Mouse (Mus musculus): ENCODE results near the gene Coq2. TPM values are rescaled to one million over a fixed set of nuclear protein-coding genes. Genes with fewer than 3 reads are reported as not detected.
A peak's percentile ranks its signal among the peaks of the same experiment; 100 is the strongest.

The Coq2 gene
- total RNA-seq (2021): 10 to 100 TPM; 62.4 to 63.6 TPM

DNA sequence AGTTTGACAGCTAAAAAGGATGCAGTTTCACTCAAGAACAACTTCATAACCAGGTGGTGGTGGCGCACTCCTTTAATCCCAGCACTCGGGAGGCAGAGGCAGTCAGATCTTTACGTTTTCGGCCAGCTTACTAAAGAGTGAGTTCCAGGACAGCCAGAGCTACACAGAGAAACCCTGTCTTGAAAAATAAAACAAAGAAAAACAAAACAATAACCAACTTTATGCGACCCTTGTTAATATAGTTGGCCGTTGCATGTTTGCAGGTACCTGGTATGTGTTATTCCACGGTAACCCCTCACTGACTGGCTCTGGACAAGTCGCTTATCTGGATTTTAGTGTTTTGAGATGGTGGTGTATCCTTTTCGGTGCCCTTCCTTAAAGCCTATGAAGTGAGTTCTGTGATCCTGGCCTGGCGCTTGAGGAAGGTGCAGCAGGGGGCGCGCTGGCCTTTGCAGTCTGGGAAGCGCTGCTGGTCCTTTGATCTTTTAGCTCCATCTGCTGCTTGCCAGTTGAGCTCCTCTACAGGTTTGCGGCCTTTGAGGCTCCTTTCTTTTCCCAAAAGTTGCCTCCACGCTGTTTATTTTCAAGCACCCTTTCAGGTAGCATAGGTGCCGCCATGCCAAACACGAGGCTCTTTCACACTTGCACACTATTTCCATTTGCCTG is at the start of gene Coq2:
Coq2 (minus strand) TSS at position 430 of the 666 bp plus-strand sequence.
- DNase-seq: peak; percentile 83

DNA sequence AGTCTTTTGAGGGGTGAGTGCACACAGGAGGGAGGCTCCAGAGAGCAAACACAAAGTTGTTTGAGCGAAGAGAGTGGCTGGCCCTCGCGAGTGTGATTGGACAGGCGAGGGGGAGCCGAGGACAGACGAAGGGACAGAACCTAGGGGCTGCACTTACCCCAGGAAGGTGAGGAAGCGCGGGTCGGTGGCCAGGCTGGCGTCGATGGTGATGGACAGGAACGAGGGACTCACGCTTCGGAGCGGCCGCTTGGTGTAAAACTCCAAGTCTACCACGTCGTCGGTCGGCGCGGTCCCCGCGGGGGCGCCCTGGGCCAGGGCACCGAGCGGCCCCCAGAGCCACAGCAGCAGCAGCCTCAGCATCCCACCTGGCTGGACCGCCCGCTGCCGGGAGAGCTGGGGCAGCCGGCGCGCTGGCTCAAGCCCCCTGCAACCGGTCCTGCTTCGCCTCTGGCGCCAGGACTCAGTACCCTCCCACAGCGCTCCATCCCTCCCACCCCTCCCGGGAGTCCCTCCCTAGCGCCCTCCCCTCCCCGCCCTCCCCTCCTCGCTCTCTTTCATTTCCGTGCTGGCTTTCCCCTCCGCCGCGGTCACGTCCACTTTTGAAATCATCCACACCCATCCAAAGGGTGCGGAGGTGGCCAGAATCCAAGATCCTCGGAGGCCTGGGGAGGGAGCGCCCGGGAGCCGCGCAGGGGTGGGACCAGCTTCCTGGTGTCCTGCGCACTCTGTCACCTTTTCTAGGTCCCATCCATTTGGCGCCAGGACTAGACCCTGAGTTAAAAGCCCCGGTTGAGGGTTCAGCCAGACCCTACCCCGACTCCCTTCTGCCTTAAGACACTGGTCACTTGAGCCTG is 44.5 kb upstream of the Coq2 start, which contains the start of gene Hpse:
Hpse (minus strand) TSS at position 482 of the 854 bp plus-strand sequence.
- peak; percentile 40 for DNase-seq

DNA sequence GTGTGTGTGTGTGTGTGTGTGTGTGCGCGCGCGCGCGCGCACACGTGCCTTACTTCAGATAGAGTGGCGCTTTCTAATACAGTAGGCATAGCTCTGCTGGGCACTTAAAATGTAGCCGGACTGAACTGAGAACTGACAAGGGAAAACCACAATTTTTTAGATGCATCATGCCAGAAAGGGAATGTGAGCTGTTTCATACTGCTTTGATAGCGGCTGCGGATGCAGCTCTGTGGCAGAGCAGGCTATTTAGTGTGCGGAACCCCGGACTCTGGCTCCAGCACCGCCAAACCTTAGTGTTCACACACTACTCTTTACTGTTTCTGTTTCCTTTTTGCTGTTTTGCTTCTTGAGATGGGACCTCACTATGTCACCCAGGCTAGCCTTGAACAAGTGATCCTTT is 41.8 kb upstream of the Coq2 start:
- no peak for DNase-seq

DNA sequence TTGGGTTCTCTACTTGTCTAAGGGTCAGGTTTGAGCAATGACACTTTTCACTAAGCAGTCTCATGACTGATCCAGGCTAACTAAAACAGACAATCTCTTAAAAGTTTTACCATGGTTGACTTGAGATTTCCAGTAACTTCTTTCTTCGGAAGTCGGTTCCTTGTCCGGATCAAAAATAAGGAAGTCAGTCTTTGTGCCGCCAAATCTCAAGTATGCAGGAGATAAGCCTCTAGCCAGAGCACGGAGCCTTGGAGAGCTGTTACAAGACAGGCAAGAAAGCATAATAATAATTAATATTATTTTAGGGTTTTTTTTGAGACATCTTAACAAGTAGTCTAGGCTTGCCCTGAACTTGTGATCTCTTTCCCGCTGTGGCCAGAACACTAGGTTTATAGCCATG is 36.3 kb upstream of the Coq2 start:
- DNase-seq: no peak

DNA sequence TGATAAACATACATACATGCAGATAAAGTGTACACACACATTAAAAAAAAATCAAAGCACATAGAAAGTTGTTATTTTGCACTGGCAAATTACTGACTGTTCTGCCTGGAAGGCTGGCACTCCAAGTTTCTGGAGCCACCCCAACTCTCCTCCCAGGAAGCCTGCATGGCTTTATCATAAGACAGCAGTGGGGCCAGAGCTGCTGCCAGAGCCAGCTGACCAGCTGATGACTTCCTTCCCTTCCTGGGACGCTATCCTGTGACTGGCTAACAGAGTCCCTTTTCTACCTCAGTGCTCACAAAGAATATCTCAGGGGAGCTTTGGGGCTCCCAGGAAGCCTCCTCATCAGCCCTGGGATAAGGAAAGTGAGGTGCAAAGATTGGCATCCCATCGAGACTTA is 35.1 kb upstream of the Coq2 start:
- peak; percentile 24 for DNase-seq

DNA sequence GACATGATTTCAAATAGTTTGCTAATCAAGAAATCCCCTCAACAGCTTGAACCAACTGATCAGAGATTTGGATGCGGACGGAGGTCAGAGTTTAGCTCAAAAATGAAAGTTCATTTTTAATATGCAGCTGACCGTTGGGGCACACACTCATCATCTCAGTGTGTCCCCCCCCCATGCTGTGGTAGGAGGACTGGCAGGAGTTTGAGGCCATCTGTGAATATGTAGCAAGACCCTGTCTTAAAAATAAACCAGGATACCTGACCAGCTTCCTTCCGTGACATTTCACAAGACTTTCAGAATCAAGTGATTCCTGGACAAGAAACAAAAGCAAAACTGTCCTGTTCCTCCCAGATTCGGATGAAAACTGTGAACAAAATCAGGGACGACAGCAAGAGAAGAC is 34.1 kb upstream of the Coq2 start:
- DNase-seq: no peak

DNA sequence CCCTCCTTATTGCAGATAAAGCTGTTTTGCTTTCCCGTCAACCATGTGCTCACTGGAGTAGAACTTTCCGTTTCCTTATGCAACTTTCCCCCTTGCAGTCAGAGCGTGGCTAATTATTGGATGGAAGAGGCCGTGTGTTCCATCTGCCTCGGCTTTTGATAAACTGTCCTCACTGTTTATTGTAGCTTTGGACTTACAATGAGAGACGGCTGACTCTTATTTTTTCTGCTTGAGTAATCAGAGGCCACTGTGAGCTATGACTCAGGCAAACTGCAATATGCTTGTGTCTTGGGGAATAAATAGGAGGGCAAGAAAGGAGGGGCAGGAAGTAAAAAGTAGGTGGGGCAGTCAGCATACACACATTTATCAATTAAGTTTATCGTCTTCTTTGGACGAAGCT is 31.7 kb upstream of the Coq2 start:
- no peak for DNase-seq

DNA sequence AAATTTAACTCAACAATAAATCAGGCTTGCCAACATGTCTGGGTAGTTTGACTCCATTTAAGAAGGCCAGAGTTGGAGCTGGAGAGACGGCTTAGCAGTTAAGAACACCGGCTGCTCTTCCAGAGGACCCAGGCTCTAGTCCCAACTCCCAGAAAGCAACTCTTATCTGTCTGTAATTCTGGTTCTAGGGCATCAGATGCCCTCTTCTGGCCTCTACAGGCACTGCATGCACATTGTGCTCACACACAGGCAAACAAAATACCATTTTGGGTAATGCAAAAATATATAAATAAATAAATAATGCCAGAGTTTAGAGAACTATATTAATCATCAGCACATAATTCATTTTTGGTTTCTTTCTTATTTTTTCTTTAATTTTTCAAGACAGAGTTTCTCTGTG is 29.3 kb upstream of the Coq2 start:
- no peak for DNase-seq

DNA sequence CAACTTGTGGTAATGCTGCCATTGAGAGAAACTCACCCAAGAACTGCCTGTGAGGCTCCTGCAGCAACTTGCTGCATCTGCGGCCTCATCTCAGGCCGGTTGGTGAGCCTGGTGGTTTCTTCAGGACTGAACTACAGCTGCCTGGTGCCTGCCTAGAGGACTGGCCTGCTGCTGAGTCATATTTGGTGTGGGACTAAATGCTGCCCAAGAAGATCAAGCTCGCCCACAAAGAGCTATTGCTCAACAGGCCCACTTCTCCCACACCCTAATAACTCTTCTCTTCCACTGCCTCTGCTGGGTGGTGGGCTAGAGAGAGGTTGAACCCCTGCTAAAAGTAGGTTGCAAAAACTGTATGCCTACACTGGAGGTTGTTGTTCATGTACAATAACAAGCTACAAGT is 27.4 kb upstream of the Coq2 start:
- DNase-seq: no peak

DNA sequence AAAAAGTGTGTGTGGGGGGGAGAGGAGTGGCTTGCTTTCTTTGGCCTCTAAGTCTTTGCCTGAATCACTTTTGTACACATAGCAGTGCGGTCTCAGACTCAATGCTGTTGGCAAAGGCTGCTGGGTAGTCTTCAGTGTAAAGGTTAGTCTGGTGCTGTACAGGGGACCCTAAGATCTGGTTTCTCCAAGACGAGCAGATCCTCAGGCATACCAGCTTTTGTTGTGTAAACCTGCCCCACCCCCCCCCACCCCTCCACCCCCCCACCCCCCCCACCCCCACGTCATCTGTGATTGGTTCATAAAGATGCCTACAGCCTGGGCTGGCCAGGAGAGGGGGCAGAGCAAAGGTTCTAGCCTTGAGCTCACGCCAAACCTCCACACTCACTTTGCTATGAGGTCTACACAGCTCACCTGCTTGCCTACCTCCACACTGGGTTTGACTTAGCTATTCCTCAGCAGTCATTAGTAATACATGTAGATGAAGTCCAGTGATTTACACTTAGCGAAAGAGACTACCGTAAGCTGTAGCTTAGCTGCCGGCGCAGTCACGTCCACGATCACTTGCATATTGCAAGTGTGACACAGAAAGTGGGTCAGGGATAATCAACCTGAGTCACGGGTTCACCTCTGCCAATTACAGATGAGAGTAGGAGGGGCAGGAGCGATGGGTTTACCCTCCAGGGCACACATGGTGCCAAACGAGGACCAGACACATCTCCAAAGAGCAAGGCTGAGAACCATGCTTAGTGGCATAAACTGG is 26.1 kb upstream of the Coq2 start:
- DNase-seq: no peak

DNA sequence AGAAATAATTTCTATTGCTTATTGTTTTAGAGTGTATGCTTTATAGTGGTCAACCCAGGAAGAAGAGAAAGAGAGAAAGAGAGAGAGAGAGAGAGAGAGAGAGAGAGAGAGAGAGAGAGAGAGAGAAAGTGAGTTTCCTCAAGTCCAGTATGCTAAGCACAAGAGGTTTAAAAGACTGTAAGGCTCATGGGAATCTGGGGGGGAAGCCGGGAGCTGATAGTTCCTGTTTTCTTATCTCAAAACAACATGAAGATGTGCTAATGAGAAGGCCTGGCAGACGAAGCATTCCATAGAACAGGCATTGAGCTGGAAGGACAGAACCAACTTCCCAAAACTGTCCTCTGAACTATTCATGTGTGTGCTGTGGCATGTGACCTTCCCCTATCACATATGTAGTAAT is 22.9 kb upstream of the Coq2 start:
- no peak for DNase-seq

DNA sequence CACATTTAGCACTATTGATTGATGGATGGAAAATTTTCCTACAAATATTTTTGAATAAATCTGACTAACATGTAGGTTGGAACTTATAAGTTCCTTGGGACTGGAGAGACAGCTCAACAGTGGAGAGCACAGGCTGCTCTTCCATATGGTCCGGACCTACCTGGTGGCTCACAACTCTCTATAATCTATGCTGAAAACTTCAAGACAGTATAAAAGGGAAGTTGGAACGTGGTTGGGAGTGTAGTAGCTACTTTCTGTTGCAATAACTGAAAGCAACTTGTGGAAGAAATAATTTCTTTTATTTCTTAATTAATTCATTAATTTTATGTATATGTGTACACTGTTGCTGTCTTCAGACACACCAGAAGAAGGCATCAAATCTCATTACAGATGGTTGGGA is 22.5 kb upstream of the Coq2 start:
- no peak for DNase-seq

DNA sequence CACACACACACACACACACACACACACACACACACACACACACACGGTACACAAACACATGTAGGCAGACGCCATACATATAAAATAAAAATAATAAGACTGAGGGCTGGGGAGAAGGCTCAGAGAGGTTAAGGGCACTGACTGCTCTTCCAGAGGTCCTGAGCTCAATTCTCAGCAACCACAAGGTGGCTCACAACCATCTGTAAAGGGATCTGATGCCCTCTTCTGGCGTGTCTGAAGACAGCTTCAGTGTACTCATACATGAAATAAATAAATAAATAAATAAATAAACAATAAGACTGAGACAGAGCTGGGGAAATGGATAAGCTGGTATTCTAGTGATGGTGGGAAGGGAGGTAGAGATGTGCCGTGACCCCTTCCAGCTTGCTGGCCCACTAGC is 10.7 kb upstream of the Coq2 start:
- DNase-seq: no peak

DNA sequence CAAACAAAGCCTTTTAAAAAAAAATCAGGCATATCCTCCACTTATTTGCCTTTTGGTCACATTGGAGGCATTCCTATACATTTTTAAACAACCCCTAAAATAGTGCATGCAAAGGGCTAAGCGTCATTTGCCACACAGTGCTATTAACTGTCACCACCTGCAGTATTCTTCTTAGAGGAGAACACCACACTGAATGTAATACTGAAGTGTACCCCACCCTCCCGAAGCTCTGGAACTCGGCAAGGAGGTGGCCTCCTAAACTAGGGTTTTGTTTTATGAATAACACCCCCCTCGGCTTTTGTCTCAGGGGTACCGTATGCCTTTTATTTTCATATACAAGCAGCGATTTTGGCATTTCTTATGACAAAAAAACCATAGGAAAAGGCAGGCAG is 5.6 kb upstream of the Coq2 start:
- DNase-seq: no peak

DNA sequence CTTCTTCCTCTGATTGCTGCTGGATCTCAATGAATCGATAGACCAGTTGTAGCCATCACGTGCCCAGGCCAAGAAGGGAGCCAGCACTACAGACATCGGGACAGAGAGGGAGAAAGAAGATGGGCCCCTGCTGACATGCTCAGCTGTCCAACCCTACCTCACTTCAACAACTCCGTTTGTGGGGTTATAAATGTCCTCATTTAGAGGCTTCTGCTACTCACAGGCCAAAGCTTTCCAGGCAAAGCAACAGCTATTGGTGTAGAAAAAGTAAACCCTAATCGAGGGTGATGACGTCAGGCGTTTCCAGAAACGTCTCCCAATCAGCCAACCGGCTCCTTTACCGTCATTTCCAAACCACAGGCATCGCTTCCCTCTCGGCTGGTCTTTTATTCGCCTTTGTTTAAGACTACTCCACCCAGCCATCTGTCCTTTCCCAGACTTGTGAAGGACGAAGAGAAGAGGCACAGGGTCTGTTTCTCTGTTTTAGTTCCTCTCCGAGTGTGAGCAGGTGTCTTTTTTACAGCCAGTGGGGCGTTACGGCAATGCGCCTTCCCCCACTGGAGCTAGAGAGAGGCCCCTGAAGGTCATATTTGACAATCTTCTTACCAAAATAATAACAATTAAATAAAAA is 5.1 kb upstream of the Coq2 start:
- DNase-seq: no peak

DNA sequence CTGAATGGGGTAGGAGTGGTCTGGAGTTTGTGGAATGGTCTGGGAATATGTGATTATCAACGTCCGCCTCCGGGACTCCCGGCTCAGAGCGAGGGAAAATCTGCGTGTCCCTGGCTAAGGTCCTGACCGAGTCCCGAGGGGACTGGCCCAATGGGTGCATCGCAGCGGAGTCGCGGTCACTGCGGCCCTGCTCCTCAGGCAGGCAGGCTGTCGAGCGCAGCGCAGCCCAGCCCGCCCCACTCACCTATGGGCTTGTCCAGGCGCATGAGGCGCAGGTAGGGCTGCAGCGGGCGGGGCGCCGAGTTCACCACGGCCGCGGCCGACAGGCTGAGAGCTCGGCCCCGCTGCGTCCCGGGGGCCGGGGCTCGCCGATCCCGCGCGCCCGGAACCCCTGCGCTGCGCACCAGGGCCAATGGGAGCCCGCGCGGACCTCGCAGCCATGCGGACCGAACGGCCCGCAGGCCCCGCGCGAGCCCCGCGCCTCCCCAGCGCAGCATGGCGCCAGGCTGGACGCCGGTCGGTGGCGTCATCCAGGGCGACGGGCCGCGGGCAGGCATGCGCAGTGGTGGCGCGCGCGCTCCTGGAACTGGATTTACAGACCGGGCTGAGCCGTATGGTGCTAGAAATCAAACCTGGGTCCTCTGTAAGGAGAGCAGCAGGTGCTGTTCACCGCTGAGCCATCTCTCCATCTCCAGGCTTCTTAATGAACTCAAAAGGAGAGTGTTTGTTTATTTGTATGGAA is 1.0 kb downstream of the Coq2 start:
- DNase-seq: peak; percentile 93

DNA sequence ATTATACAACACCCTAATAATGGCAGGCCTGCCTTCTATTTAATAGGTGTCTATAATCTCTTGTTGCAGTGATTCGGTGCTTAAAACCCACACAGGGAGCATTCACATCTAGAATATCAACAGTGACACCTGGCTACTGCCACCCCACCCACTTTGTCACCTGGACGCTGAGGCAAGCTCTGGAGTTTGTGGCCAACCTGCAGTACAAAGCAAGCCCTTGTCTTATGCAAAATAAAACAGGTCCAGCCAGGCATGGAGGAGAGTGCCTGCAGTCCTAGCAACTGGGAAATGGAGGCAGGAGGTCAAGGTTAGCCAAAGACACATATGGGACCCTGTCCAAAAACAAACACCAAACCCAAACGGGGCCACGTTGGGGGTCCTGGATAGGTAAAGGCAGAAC is 2.5 kb downstream of the Coq2 start:
- DNase-seq: no peak

DNA sequence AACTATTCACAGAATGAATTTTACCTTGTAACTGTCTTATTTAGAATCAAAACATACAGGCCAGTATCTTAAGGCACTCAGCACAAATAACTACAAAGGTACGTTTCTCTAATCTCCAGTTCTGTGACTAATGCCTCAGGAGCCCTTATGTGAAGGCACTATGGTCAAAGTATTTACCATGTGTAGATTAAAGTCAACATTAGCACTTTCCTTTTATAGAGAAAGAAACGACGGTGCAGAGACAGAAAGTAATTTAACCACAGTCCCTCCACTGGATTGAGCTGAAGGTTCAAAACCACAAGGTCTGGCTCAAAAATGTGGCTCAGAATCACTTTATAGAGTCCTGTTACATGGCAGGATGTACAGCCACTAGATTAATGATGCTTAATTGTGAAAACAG is 3.0 kb downstream of the Coq2 start:
- DNase-seq: no peak

DNA sequence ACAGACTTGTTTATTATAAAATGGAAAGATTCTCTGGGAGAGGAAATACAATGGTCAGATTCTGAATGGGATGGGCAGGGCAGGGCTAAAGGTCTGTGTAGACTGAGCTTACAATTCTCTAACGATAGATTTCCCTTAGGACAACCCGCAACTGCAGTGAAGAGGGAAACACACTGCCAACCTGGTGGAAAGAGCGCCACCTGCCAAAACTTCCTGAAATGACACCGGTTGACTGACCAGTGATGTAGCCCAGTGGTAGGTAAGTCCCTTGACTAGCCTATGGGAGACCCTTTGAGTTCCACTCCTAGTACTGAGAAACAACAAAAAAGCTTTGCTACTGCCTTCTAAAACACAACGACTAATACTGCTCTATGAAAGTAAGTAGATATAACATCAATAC is 3.5 kb downstream of the Coq2 start:
- DNase-seq: peak; percentile 56

DNA sequence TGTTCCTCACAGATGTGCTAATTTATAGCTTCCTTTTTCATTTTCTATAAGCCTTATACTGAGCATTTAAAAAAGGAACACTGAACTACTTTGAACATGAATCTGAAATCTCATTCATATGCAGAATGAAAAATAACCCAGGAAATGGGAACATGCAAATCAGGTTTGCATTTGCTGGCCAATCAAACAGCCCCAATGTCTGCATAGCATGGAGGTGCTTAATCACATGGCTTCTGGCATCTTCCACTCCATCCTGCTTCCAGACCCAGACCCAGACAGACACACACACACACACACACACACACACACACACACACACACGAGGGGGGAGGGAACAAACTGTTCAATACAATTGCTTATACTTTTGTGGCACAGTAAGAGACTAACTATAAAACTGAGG is 8.0 kb downstream of the Coq2 start:
- no peak for DNase-seq

DNA sequence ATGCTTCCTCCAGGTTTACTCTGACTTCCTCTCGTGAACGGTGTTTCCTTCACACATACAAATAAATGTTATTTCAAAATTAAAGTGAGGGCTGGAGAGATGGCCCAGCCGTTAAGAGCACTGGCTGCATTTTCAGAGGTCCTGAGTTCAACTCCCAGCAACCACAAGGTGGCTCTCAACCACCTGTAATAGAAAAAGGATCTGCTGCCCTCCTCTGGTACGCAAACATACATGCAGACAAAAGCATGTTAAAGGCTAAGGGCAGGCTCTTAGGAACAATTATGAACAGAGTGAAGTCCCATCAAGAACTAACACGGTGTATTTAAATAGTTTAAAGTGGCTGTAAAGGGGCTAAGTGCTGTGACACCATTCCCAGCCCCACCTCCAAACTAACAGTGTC is 11.1 kb downstream of the Coq2 start:
- peak; percentile 37 for DNase-seq

DNA sequence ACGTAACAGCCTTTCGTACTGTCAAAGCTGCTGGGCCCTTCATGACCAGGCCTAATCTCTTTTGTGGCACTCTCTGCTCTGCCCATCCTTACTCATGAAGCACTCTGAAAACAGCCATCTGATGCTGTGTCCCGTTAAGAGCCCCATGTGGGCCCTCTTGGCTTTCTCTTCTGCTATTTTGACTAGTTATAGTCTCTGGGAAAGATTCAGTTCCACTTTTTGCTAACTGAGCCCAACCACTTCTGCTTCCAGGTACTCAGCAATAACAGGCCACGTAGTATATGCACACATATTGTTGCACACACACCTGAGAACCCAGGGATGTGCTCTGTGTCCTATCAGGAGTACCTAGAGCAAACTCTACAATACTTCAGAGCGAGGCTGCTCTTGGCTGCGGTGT is 11.9 kb downstream of the Coq2 start:
- DNase-seq: no peak

All from heart, postnatal 4 days (tissue).